Mouse (Mus musculus): ENCODE measurements around the gene Atxn10. TPM values are rescaled to one million over a fixed set of nuclear protein-coding genes. Genes with fewer than 3 reads are reported as not detected.
A peak's percentile ranks its signal among the peaks of the same experiment; 100 is the strongest.

Atxn10 gene
- polyA plus RNA-seq, 1 experiment from 2014 or later: 503 TPM

DNA sequence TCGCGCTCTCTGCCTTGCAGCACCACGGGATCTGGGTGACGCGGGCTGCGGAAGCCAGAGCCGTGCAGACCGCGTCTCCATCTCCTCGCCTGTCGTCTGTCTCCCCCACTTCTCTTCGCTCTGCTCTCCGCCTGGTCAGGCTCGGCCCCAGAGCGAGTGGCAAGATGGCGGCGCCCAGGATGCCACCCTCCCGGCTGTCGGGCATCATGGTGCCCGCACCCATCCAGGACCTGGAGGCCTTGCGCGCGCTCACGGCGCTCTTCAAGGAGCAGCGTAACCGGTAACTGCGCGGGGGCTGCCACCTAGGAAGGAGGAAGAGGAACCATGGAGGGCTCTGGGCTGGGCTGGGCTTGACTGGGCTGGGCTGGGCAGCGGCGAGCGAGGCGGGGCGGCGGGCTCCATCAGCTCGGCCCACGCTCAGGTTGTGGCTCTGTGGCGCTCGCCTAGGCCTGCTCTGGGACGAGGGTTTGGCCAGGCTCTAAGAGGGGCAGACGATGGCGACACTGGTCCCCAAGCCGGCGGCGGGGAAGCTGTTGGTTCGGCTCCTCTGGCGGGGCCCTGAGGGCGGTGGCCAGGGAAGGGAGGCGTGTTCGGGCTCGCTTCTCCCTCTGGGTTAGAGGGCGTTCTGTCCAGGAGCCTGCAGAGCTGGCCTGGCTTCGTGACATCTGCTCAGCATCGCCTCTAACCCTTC lies 401 bp downstream of the Atxn10 start:
- H3K27me3 ChIP-seq (replicated peaks): no peaks in the 10 kb centered on the region
- H3K4me2 ChIP-seq: peak overlapping the region; percentile 76
- H3K9ac ChIP-seq (replicated peaks): peak overlapping the region; percentile 85
- ATAC-seq (ENCODE audit: low FRiP score): peak; percentile 91
- peak overlapping the region; percentile 95 for H3K4me3 ChIP-seq (replicated peaks)
- WGBS: 0% methylated on average over 54 of the region's 54 CpGs
- no peaks in the 10 kb centered on the region for H3K9me3 ChIP-seq (replicated peaks)
- H3K36me3 ChIP-seq: no peaks in the 10 kb centered on the region
- H3K27ac ChIP-seq (replicated peaks): peak overlapping the region; percentile 98
- H3K4me1 ChIP-seq: peaks cover 28% of the 10 kb centered on the region

DNA sequence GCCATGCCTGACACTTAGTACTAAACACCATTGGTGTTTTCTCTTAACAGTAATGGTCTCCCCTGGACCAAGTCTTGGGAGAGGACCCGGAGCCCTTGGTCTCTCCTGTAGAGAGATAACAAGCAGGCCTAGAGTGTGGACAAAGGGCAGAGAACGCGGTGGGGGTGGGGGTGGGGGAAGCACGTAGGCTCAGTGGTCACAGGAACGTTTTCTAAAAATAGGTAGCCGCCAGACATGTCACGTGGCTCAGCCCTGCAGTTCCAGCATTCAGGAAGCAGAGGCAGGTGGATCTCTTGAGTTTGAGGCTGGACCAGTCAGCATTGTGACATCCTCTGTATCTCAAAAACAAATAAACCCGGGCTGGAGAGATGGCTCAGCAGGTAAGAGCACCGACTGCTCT lies 1.2 kb downstream of the Atxn10 start:
- Histone ChIP-seq H3K36me3 (no peaks in the 10 kb centered on the region), H3K4me2 (peak overlapping the region; percentile 76), H3K9ac (replicated peaks) (peak overlapping the region; percentile 85), H3K4me1 (peaks cover 28% of the 10 kb centered on the region), H3K27ac (replicated peaks) (peak overlapping the region; percentile 98), H3K27me3 (replicated peaks) (no peaks in the 10 kb centered on the region), H3K9me3 (replicated peaks) (no peaks in the 10 kb centered on the region), H3K4me3 (replicated peaks) (peak overlapping the region; percentile 95)
- 39% methylated on average over 9 of the region's 9 CpGs for WGBS
- no peak for ATAC-seq (ENCODE audit: low FRiP score)

DNA sequence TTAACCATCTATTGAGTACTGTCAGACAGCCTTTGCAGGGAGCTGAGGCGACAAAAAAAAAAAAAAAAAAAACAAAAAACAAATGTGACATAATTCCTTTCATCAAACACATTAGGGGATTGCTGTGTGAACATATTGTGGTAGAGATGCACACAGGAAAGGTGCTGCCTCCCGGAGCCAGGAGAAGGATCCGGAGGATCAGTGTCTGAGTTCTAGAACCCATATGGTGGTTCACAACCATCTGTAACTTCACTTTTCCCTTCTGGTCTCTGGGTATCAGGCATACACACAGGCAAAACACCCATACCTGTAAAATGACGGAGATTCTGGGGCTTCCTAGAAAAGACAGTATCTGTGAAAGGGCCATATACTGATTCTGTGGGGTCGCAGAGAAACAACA lies 1.9 kb downstream of the Atxn10 start:
- 95% methylated on average over 5 of the region's 5 CpGs for WGBS
- peak overlapping the region; percentile 76 for H3K4me2 ChIP-seq
- 0 out of 2 replicates have a peak overlapping the region, but pooled peaks have one; percentile 95 for H3K4me3 ChIP-seq (replicated peaks)
- ATAC-seq (ENCODE audit: low FRiP score): no peak
- no peaks in the 10 kb centered on the region for H3K27me3 ChIP-seq (replicated peaks)
- peaks cover 29% of the 10 kb centered on the region for H3K4me1 ChIP-seq
- no peaks in the 10 kb centered on the region for H3K9me3 ChIP-seq (replicated peaks)
- no peaks in the 10 kb centered on the region for H3K36me3 ChIP-seq
- H3K9ac ChIP-seq (replicated peaks): no peak overlapping the region
- H3K27ac ChIP-seq (replicated peaks): no peak overlapping the region

DNA sequence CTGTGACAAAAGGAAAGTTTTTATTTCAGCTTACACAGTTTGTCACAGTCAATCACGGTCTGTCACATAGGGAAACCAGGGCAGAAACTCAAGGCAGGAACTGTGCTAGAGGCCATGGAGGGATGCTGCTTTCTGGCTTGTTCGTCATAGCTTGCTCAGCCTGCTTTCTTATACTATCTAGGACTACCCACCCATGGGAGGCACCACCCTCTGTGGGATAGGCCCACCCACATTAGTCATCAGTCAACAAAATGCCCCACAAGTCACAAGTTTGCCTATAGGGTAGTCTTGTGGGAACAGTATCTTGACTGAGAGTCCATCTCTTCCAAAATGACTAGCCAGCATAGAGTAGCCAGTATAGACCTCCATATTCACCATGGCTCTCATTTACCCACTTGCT lies 6.2 kb downstream of the Atxn10 start:
- no peaks in the 10 kb centered on the region for H3K9me3 ChIP-seq (replicated peaks)
- 93% methylated on average over 2 of the region's 2 CpGs for WGBS
- peaks cover 32% of the 10 kb centered on the region for H3K4me1 ChIP-seq
- H3K27ac ChIP-seq (replicated peaks): no peak overlapping the region
- H3K36me3 ChIP-seq: no peaks in the 10 kb centered on the region
- H3K4me2 ChIP-seq: no peak overlapping the region
- no peak overlapping the region for H3K9ac ChIP-seq (replicated peaks)
- no peak overlapping the region for H3K4me3 ChIP-seq (replicated peaks)
- no peak for ATAC-seq (ENCODE audit: low FRiP score)
- no peaks in the 10 kb centered on the region for H3K27me3 ChIP-seq (replicated peaks)

DNA sequence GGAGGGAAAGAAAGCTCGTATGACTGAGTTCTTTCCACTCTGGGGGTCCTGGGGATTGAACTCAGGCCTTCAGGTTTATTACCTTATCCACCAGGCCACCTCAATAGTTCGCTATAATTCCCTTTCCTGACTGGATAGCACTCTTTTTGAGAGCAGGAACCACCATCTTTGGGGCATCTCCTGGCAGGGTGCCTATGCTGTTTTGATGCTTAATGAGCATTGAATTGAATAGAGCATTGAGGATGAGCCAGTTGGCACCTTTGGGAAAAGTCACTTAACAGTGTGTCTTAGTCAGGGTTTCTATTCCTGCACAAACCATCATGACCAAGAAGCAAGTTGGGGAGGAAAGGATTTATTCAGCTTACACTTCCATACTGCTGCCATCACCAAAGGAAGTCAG lies 8.6 kb downstream of the Atxn10 start:
- H3K27ac ChIP-seq (replicated peaks): no peak overlapping the region
- no peaks in the 10 kb centered on the region for H3K36me3 ChIP-seq
- WGBS: 38% methylated on average over 2 of the region's 2 CpGs
- H3K4me3 ChIP-seq (replicated peaks): no peak overlapping the region
- H3K4me1 ChIP-seq: peaks cover 14% of the 10 kb centered on the region
- H3K4me2 ChIP-seq: no peak overlapping the region
- ATAC-seq (ENCODE audit: low FRiP score): no peak
- H3K9me3 ChIP-seq (replicated peaks): no peaks in the 10 kb centered on the region
- H3K9ac ChIP-seq (replicated peaks): no peak overlapping the region
- H3K27me3 ChIP-seq (replicated peaks): no peaks in the 10 kb centered on the region

DNA sequence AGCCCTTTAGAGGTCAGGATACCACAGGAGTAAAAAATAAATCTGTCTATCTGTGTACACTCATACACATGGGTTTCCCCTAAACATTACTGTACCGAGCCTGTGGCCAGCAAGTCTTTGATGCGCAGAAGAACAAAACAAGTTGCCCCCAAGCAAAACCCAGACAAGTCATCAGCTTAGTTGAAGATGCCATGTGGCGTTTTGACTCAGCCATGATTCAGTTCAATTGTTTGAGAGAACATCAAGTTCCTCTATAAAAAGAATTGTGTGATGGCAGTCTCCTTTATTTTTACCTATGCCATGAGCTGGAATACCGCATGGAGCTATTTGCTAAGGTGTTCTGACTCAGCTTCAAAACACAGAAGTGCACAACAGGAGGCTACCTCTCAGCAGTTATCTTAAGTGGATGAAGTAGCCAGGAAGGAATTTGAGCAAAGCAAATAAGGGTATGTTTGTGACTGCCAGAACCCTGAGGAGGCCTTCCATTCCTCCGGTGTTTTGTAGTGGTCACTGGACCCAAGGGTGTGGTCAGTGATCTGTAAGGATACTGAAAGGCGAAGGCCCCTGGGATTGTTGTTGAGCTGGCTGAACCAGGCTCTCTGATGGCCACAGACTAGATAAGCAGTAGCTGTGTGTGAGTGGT lies 11.1 kb downstream of the Atxn10 start:
- H3K27me3 ChIP-seq (replicated peaks): no peaks in the 10 kb centered on the region
- no peak overlapping the region for H3K9ac ChIP-seq (replicated peaks)
- no peaks in the 10 kb centered on the region for H3K9me3 ChIP-seq (replicated peaks)
- H3K4me3 ChIP-seq (replicated peaks): no peak overlapping the region
- no peak for ATAC-seq (ENCODE audit: low FRiP score)
- peaks cover 15% of the 10 kb centered on the region for H3K4me1 ChIP-seq
- no peak overlapping the region for H3K27ac ChIP-seq (replicated peaks)
- H3K36me3 ChIP-seq: no peaks in the 10 kb centered on the region
- H3K4me2 ChIP-seq: no peak overlapping the region
- WGBS: 86% methylated on average over 6 of the region's 6 CpGs

DNA sequence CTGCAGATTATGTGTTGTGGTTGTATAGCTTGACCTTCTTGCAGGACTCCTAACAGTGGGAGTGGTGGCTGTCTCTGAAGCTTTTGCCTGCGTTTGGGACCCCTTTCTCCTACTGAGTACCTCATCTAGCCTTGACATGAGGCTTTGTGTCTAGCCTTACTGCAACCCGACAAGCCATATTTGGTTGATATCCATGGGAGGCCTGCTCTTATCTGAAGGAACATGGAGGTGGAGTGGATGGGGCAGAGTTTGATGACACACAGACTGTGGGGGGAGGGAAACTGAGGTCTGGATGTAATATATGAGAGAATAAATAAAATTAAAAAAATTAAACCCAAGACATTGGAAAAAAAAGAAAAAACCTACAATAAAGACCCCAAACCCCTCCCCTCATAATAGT lies 14.1 kb downstream of the Atxn10 start:
- 96% methylated on average over 2 of the region's 2 CpGs for WGBS
- no peak overlapping the region for H3K4me2 ChIP-seq
- ATAC-seq (ENCODE audit: low FRiP score): no peak
- no peaks in the 10 kb centered on the region for H3K36me3 ChIP-seq
- no peak overlapping the region for H3K4me3 ChIP-seq (replicated peaks)
- no peak overlapping the region for H3K27ac ChIP-seq (replicated peaks)
- H3K9me3 ChIP-seq (replicated peaks): no peaks in the 10 kb centered on the region
- H3K27me3 ChIP-seq (replicated peaks): no peaks in the 10 kb centered on the region
- peaks cover 13% of the 10 kb centered on the region; the same call in 1 of the 2 replicates for H3K4me1 ChIP-seq
- no peak overlapping the region for H3K9ac ChIP-seq (replicated peaks)

DNA sequence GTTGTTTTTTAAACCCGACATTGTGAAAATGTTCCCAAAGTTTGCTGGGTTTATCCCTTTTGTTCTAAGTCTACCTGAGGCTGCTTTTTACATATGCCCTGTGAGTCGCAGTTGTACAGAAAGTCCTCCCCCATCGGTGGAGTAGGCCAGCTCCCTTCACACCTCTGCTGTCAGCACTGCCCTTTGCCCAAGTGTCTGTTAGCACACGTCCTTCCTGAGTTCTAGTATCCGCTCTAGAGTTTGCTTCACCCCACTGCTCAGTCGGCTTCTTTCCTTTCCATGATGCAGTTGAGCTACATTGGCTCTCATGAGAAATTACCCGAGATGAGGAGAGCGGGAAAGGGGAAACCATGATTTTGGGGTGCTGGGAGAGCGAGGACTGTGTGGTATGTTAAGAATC lies 18.0 kb downstream of the Atxn10 start:
- Histone ChIP-seq H3K9me3 (replicated peaks) (no peaks in the 10 kb centered on the region), H3K27ac (replicated peaks) (no peak overlapping the region), H3K36me3 (no peaks in the 10 kb centered on the region), H3K9ac (replicated peaks) (no peak overlapping the region), H3K4me3 (replicated peaks) (no peak overlapping the region), H3K4me1 (0 out of 2 replicates have a peak, but pooled peaks cover 5% of the 10 kb centered on the region), H3K27me3 (replicated peaks) (no peaks in the 10 kb centered on the region), H3K4me2 (no peak overlapping the region)
- 94% methylated on average over 9 of the region's 9 CpGs for WGBS
- ATAC-seq (ENCODE audit: low FRiP score): no peak

DNA sequence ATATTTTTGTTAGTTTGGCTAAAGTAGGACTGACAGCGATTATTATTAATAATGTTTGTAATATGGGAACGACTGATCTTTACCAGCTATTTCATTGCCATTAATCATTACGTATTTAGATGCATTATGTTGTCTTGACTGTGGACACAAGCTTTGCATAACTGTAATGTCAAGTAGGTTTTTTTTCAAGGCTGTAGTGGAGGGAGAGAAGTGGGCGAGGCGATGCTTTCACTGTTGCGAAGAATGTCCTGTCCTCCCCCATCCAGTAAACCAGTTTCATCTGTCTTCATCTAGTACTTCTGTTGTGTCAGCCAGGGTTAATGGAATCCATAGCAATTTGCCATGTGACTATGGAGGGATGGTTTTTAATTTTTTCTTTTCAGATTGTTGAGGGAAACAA lies 20.1 kb downstream of the Atxn10 start:
- no peak overlapping the region for H3K9ac ChIP-seq (replicated peaks)
- H3K36me3 ChIP-seq: peaks cover 9% of the 10 kb centered on the region
- 88% methylated on average over 6 of the region's 6 CpGs for WGBS

DNA sequence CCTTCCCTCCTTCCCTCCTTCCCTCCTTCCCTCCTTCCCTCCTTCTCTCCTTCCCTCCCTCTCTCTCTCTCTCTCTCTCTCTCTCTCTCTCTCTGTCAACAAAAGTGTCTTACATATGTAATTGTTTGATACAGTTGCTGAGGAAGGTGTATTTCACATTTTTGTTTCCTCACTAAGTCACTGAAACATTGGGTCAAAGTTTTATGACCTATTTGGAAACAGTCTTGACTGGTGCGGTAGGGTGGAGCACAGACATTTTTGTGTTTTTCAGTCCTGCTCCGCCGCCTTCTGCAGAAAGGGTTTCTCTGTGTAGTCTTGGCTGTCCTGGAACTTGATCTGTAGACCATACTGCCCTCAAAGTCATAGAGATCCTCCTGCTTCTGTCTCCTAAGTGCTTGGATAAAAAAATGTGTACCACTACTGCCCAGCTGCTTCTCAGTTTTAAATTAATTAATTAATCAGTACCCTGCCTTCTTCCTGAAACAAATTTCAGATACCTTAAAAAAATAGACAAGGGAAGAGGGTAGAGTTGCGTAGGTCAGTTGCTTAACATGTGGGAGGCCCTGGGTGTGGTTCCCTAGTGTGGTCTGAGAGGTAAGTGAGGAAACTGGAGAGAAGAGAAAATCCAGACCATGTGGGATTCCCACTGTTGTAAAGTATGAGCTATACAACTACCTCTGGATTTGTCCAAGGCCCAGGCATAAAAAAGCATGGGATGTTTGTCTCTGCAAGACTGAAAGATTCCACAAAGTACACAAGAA lies 21.6 kb downstream of the Atxn10 start:
- ATAC-seq (ENCODE audit: low FRiP score): no peak
- WGBS: 94% methylated on average over 4 of the region's 4 CpGs
- Histone ChIP-seq H3K9ac (replicated peaks) (no peak overlapping the region), H3K4me1 (0 out of 2 replicates have a peak, but pooled peaks cover 4% of the 10 kb centered on the region), H3K4me2 (no peak overlapping the region), H3K27me3 (replicated peaks) (no peaks in the 10 kb centered on the region), H3K4me3 (replicated peaks) (no peak overlapping the region), H3K36me3 (peaks cover 23% of the 10 kb centered on the region), H3K27ac (replicated peaks) (no peak overlapping the region), H3K9me3 (replicated peaks) (no peaks in the 10 kb centered on the region)

More for the DNA sequence above, 20.1 kb downstream of the Atxn10 start:
- Histone ChIP-seq H3K27ac (replicated peaks) (no peak overlapping the region), H3K27me3 (replicated peaks) (no peaks in the 10 kb centered on the region), H3K4me1 (0 out of 2 replicates have a peak, but pooled peaks cover 8% of the 10 kb centered on the region), H3K9me3 (replicated peaks) (no peaks in the 10 kb centered on the region), H3K4me2 (no peak overlapping the region), H3K4me3 (replicated peaks) (no peak overlapping the region)
- ATAC-seq (ENCODE audit: low FRiP score): no peak

DNA sequence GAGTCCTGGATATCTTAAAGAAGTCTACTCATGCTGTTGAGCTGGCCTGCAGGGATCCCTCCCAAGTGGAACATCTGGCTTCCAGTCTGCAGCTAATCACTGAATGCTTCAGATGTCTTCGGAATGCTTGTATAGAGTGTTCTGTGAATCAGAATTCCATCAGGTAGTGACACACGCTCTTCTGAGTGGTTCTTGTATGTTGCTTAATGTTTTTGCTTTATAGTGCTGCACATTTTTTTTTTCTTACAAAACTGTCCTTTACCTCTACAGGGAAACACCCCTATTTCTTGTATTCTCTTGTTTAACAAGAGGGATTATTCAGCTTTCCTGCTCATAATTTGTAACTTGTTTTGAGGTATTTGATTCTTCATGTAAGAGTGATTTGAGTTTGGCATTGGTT lies 23.4 kb downstream of the Atxn10 start:
- 86% methylated on average over 2 of the region's 2 CpGs for WGBS
- Histone ChIP-seq H3K36me3 (peaks cover 31% of the 10 kb centered on the region), H3K4me3 (replicated peaks) (no peak overlapping the region), H3K27ac (replicated peaks) (no peak overlapping the region), H3K4me2 (no peak overlapping the region), H3K9me3 (replicated peaks) (no peaks in the 10 kb centered on the region), H3K4me1 (peaks cover 10% of the 10 kb centered on the region; the same call in 1 of the 2 replicates), H3K9ac (replicated peaks) (no peak overlapping the region), H3K27me3 (replicated peaks) (no peaks in the 10 kb centered on the region)
- ATAC-seq (ENCODE audit: low FRiP score): no peak
